Mouse (Mus musculus) liver, embryonic 14.5 days (tissue): Measurements from ENCODE around the gene Dhrs4. TPM values are rescaled to one million over a fixed set of nuclear protein-coding genes. Genes with fewer than 3 reads are reported as not detected.

Source experiments
- ATAC-seq: fragments of 200-750 bp; cut with Nextera tagmentation; 2 replicates; pipeline ENCODE4 v1.8.0; 2017; ENCODE audit warnings: moderate number of reproducible peaks, mild to moderate bottlenecking, moderate library complexity; ENCODE audit not compliant: insufficient read depth
- DNase-seq, 3 experiments: peaks; one replicate each; pipeline ENCODE4 v3.0.0-alpha.2; 2012 to 2013; ENCODE audit warnings: low read depth in 3 of 3, low spot score in 3 of 3
- H3K27ac ChIP-seq: fragments of 300-500 bp; sonication (generic); 2 replicates; pipeline ENCODE4 v1.5.1; 2014; ENCODE audit warnings: moderate library complexity, mild to moderate bottlenecking, control low read depth, inconsistent platforms
- H3K27me3 ChIP-seq: fragments of 300-500 bp; sonication (generic); 2 replicates; pipeline ENCODE4 v1.6.1; 2014; ENCODE audit warnings: mild to moderate bottlenecking, low read length, moderate library complexity; ENCODE audit not compliant: control insufficient read depth, insufficient read depth
- H3K36me3 ChIP-seq: fragments of 300-500 bp; sonication (generic); replicated peaks from 2 replicates; pipeline ENCODE4 v1.6.1; 2014; ENCODE audit warnings: low read depth; ENCODE audit not compliant: control insufficient read depth, insufficient read depth
- H3K4me1 ChIP-seq, 2 experiments: fragments of 200-500 bp in 1 of 2; fragments of 300-500 bp in 1 of 2; sonication (generic) in 1 of 2; replicated peaks; 2 replicates each; pipeline ENCODE4 v1.6.1; 2012 to 2014; ENCODE audit warnings: antibody characterized with exemption in 1 of 2, inconsistent platforms in 1 of 2, low read length in 1 of 2; ENCODE audit not compliant: control insufficient read depth in 2 of 2, insufficient read depth in 2 of 2
- H3K4me2 ChIP-seq: fragments of 300-500 bp; sonication (generic); 2 replicates; pipeline ENCODE4 v1.6.1; 2014; ENCODE audit warnings: low read depth, mild to moderate bottlenecking, control low read depth, moderate library complexity
- H3K4me3 ChIP-seq, 2 experiments: fragments of 200-500 bp in 1 of 2; fragments of 300-500 bp in 1 of 2; sonication (generic) in 1 of 2; 2 replicates each; pipeline ENCODE4 v1.5.1; 2012 to 2014; ENCODE audit warnings: low read depth in 2 of 2, low read length in 2 of 2, mild to moderate bottlenecking in 2 of 2, control low read depth in 1 of 2, inconsistent platforms in 1 of 2, moderate library complexity in 1 of 2; ENCODE audit not compliant: insufficient read depth in 1 of 2
- H3K9ac ChIP-seq: fragments of 300-500 bp; sonication (generic); replicated peaks from 2 replicates; pipeline ENCODE4 v1.6.1; 2014; ENCODE audit warnings: mild to moderate bottlenecking, control low read depth, moderate library complexity
- H3K9me3 ChIP-seq: fragments of 300-500 bp; sonication (generic); 2 replicates; pipeline ENCODE4 v1.6.1; 2016; ENCODE audit warnings: low read length, mixed read lengths; ENCODE audit not compliant: control insufficient read depth
- CTCF ChIP-seq: IDR thresholded peaks from 2 replicates; pipeline ENCODE4 v1.5.1; 2016; ENCODE audit warnings: antibody characterized with exemption, low read depth, control low read depth
- EP300 ChIP-seq: IDR thresholded peaks from 2 replicates; pipeline ENCODE4 v1.6.1; 2016; ENCODE audit warnings: antibody characterized with exemption, low read depth
- WGBS: fragments of 180-500 bp; shearing (Covaris S2); extraction: QIAGEN DNeasy Blood & Tissue Kit; methylation state at CpG from one replicate; pipeline ENCODE4 v1.1.7; 2014; ENCODE audit not compliant: insufficient replicate concordance; 5-methylcytosine and 5-hydroxymethylcytosine counted together
- polyA plus RNA-seq, 2 experiments: library from polyadenylated mRNA; depleted of rRNA in 1 of 2; stranded (reverse) in 1 of 2; unstranded in 1 of 2; fragments of >200 nt; fragmentation: Nextera tagmentation in 1 of 2; extraction: Ambion mirVana in 1 of 2; gene quantifications; 2 replicates each; pipeline versions ENCODE4 v1.2.1 to v1.2.3; 2012 to 2014

Dhrs4 gene
- polyA plus RNA-seq, 2 experiments = 40.4 to 44.1 TPM

DNA sequence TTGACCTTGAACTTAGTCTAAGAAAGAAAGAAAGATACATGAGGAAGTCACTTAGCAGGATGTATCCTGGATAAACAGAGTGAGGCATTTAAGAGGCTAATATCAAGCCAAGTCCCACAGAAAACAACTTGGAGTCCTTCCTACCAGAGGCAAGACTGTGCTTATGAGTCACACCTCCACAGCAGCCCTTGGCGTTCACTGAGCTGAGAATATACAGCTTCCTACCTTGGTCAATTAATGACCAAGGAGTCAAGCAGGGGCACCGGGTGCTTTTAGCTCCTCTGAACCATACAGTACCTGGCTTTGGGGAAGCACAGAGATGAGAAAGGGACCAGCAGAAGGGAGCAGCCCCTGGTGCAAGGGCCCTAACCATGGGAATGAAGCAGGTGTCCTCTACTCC lies 9.5 kb upstream of the Dhrs4 start:
- 56% methylated on average over 2 of the region's 2 CpGs for WGBS
- Histone ChIP-seq H3K9me3 (no peaks in the 10 kb centered on the region), H3K36me3 (no peaks in the 10 kb centered on the region), H3K4me3 (no peak overlapping the region), H3K4me1 (peaks cover 0 to 18% of the 10 kb centered on the region in 2 experiments; a peak in 3 of 4 replicates), H3K4me2 (no peak overlapping the region), H3K9ac (no peak overlapping the region), H3K27me3 (no peaks in the 10 kb centered on the region), H3K27ac (no peak overlapping the region)
- ATAC-seq = no peak
- DNase-seq = no peak
- TF ChIP-seq EP300 (no peak), CTCF (no peak)

DNA sequence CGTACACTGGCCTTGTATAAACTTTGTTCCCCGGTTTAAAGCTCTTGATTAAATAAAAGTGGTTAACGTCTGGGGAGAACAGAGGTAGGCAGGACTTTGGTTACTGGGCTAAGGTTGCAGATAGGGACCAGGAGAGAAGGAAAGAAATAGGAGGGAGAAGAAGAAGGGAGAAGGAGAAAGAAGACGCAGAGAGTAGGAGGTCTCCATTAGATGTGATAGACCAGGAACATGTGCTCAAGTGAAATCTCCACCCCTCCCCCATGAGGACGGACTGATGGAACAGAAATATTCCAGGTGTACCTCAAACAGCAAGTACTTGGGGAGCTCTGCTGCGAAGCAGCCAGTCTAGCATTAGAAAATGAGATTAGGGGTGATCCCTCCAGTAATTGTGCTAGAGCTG lies 8.7 kb upstream of the Dhrs4 start:
- Histone ChIP-seq H3K9me3 (no peaks in the 10 kb centered on the region), H3K4me1 (peaks cover 0 to 17% of the 10 kb centered on the region in 2 experiments; a peak in 3 of 4 replicates), H3K36me3 (no peaks in the 10 kb centered on the region), H3K9ac (no peak overlapping the region), H3K27ac (no peak overlapping the region), H3K27me3 (no peaks in the 10 kb centered on the region), H3K4me2 (no peak overlapping the region), H3K4me3 (no peak overlapping the region)
- no peak for ATAC-seq
- 72% methylated on average over 6 of the region's 6 CpGs for WGBS
- TF ChIP-seq CTCF = no peak
- no peak for TF ChIP-seq EP300
- no peak for DNase-seq

DNA sequence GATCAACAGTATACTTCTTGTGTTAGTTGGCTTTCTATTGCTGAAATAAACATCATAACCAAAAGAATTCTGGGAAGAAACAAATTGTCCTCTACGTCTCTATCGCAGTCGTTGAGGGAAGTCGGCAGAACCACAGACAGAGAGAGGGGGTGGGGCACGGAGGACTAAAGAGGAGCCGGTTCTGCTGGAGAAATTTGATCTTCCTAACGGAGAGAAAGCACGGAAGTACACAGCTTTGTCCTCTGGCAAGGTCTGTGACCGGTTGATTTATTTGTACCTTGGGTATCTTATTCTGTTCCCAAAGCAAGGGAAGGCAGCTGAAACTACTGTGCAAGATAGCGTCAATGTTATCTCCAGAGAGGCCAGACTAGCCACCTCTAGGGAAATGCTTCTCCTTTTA lies 7.8 kb upstream of the Dhrs4 start:
- peaks cover 5 to 25% of the 10 kb centered on the region in 2 experiments for H3K4me1 ChIP-seq
- H3K9me3 ChIP-seq = no peaks in the 10 kb centered on the region
- H3K4me2 ChIP-seq = peak overlapping the region; percentile 31
- H3K36me3 ChIP-seq = no peaks in the 10 kb centered on the region
- no peak overlapping the region for H3K27ac ChIP-seq
- ATAC-seq (no peak), DNase-seq (no peak)
- WGBS = 3% methylated on average over 10 of the region's 10 CpGs
- no peak overlapping the region for H3K4me3 ChIP-seq
- TF ChIP-seq EP300 = no peak
- no peak for TF ChIP-seq CTCF
- no peaks in the 10 kb centered on the region for H3K27me3 ChIP-seq
- H3K9ac ChIP-seq = no peak overlapping the region

DNA sequence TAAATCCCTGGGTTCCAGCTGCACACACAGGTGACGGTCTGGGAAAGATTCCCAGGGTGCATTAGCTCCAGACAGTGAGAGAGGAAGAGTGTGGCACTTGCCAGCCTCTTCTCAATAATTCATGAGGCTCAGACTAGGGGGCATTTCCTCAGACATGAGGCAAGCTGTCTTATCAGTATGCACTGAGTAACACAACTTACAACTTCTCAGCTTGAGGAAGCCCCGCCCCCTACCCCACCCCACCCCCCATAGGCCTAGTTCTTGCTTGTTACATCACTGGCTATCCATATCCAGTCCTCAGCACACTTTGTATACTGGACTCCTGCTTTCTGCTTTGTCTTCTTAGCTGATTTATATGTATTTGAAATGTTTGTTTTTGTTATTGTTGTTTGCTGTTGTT lies 2.9 kb upstream of the Dhrs4 start:
- Histone ChIP-seq H3K27me3 (no peaks in the 10 kb centered on the region), H3K9me3 (no peaks in the 10 kb centered on the region), H3K4me1 (peaks cover 31 to 44% of the 10 kb centered on the region in 2 experiments), H3K9ac (no peak overlapping the region; the same call in 1 of the 2 replicates), H3K4me3 (no peak overlapping the region), H3K36me3 (no peaks in the 10 kb centered on the region), H3K4me2 (peak overlapping the region; percentile 22; the same call in 1 of the 2 replicates), H3K27ac (no peak overlapping the region)
- DNase-seq (no peak), ATAC-seq (0 out of 2 replicates have a peak, but pooled peaks have one; percentile 12)
- TF ChIP-seq CTCF = no peak
- TF ChIP-seq EP300 = no peak
- WGBS = 25% methylated on average over 2 of the region's 2 CpGs

DNA sequence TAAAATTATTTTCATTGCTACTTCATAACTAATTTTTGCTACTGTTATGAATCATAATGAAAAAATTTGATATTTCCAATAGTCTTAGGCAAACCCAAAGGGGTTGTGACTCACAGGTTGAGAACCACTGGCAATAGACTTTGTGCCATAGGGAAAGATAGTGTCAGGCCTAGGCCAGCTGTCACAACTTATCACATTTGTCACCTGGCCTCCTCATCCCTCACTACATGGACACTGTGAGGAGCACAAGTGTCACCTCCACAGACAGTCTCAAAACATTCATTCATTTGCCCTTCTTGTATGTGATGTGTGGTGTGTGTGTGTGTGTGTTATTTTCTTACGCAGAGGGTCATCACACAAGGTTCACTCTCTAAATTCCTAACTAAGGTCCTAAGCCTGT lies 1.1 kb upstream of the Dhrs4 start:
- H3K27ac ChIP-seq = peak overlapping the region; percentile 87
- TF ChIP-seq EP300 (peak; percentile 42; the same call in 1 of the 2 replicates), CTCF (no peak)
- WGBS = 89% methylated on average over 1 of the region's 1 CpGs
- peaks cover 34 to 43% of the 10 kb centered on the region in 2 experiments for H3K4me1 ChIP-seq
- no peaks in the 10 kb centered on the region for H3K27me3 ChIP-seq
- DNase-seq = peak in 2 of 3 experiments; percentile 45 to 47
- H3K9ac ChIP-seq = peak overlapping the region; percentile 23; the same call in 1 of the 2 replicates
- peak; percentile 66 for ATAC-seq
- peak overlapping the region; percentile 84 for H3K4me2 ChIP-seq
- no peak overlapping the region; a peak in 1 of 4 replicates for H3K4me3 ChIP-seq
- no peaks in the 10 kb centered on the region for H3K36me3 ChIP-seq
- no peaks in the 10 kb centered on the region for H3K9me3 ChIP-seq
